Mouse (Mus musculus) embryonic fibroblast, embryonic 13.5 days (primary cell): ENCODE data around the gene Tbkbp1. TPM values are rescaled to one million over a fixed set of nuclear protein-coding genes. Genes with fewer than 3 reads are reported as not detected.
A peak's percentile ranks its signal among the peaks of the same experiment; 100 is the strongest.

Experiments used
- H3K27ac ChIP-seq: 2 replicates; pipeline ENCODE4 v1.5.1; 2012; ENCODE audit warnings: low read length, control low read depth, inconsistent platforms; ENCODE audit not compliant: insufficient read depth
- H3K4me1 ChIP-seq: 2 replicates; pipeline ENCODE4 v1.6.1; 2011; ENCODE audit warnings: low read length; ENCODE audit not compliant: control insufficient read depth, insufficient read depth
- H3K4me3 ChIP-seq: 2 replicates; pipeline ENCODE4 v1.5.1; 2011; ENCODE audit warnings: mild to moderate bottlenecking, control low read depth, low read length; ENCODE audit not compliant: insufficient read depth
- CTCF ChIP-seq: IDR thresholded peaks from 2 replicates; pipeline ENCODE4 v1.5.1; 2011; ENCODE audit warnings: mild to moderate bottlenecking, control low read depth, low read length, moderate library complexity, borderline replicate concordance; ENCODE audit not compliant: insufficient read depth
- POLR2A ChIP-seq: IDR thresholded peaks from 2 replicates; pipeline ENCODE4 v1.6.1; 2011; ENCODE audit warnings: low read depth, mild to moderate bottlenecking, control low read depth, low read length, moderate library complexity
- polyA plus RNA-seq: library from polyadenylated mRNA; stranded (reverse); fragments of >200 nt; gene quantifications from 2 replicates; pipeline ENCODE4 v1.2.4, GENCODE M21; 2011; ENCODE audit warnings: low read depth; ENCODE audit not compliant: missing spikeins, insufficient read length

The Tbkbp1 gene
- polyA plus RNA-seq, 1 experiment: 12.1 TPM

DNA sequence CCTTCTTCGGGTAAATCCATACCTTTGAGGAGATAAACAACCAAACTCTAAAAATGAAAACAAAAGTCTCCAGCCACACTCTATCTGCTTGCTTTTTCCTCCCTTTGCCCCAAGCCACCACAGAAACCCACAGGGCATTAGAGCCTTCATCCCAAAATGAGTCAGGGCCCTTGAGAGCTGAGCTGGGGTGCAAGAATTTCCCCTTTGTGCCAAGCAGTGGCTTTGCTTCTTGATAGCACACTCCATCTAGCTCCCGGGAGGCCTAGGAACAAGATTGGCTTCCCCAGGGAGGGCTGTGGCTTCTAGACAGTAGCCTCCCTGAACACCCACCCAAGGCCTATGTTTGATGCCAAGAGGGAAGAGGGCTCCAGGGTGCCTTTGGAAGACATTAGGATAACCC is 19.6 kb downstream of the Tbkbp1 start:
- no peak for TF ChIP-seq CTCF
- no peak for TF ChIP-seq POLR2A
- H3K27ac ChIP-seq: no peak overlapping the region
- no peak overlapping the region for H3K4me3 ChIP-seq
- no peaks in the 10 kb centered on the region for H3K4me1 ChIP-seq

DNA sequence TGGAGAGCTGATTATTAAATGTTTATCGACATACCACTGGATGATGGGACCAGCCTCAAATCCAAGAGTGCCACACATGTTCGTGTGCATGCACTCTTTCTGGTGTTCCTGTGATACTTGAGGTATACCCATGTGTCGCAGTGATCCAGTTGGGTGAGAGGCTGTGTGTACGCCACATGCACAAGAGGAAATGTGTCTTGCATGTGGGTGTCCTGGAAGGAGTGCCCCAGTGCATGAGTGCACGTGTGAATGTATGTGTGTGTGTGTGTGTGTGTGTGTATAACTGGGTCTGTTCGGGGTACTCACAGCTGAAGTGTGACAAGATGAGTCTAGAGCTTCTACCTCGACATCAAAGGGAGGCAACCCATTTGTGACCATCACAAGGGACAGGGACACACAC is 21.0 kb downstream of the Tbkbp1 start:
- TF ChIP-seq CTCF (no peak), POLR2A (no peak)
- no peak overlapping the region for H3K27ac ChIP-seq

DNA sequence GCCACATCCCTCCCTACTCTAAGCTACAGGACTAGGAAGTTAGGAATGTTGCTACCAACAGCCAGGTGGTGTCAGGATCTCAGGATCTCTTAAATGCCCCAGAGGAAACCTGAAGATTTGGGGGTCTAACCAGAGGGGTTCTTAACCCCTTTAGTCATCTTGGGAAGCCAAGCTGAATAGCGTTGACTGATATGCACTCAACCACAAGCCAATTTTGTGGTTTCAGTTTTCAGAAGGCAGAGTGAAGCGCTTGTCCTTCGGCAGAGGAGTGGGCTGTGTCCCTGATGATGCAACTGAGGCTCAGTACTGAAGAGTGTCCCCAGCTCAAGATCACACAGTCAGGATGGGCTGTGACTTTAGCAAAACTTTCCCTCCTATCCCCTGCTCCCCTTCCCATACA is 22.3 kb downstream of the Tbkbp1 start:
- H3K4me3 ChIP-seq: no peak overlapping the region
- no peak overlapping the region for H3K27ac ChIP-seq
- TF ChIP-seq POLR2A (no peak), CTCF (no peak)
- H3K4me1 ChIP-seq: no peaks in the 10 kb centered on the region

More for the DNA sequence above, 21.0 kb downstream of the Tbkbp1 start:
- no peak overlapping the region for H3K4me3 ChIP-seq
- no peaks in the 10 kb centered on the region for H3K4me1 ChIP-seq

DNA sequence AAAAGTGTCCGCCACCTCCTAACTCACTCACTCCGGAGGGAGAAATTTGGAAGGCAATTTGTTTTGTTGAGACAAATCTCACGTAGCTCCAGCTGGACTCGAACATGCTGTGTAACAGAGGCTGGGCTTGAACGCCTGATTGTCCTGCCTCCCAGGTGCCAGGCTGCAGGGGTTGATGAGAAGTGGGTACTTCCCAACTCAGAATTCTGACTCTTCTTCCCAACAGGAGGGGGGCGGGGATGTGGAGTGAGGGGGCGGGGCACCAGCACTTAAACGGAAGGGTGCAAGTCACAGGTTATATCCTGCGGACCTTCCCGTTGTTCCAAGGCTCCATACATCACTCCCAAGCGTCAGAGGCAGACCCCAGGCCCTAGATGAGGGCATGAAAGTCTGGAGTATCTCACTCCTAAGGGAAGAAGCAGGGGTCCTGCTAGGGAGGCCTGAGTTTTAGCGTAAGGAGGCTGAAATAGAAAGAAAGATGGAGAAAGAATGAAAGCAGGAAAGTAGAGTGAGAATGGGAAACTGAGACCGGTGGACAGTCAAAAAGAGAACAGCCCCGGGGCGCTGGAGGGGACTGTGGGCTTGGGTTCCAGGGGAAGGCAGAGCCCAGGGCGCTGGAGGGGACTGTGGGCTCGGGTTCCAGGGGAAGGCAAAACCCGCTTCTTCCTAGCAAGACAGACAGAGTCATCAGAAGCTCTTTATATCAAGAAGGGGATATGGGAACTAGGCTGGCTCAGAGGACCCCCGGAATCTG is 23.6 kb downstream of the Tbkbp1 start:
- no peak for TF ChIP-seq CTCF
- TF ChIP-seq POLR2A: no peak
- H3K4me3 ChIP-seq: peak overlapping the region; percentile 8; the same call in 1 of the 2 replicates
- no peak overlapping the region for H3K27ac ChIP-seq
- no peaks in the 10 kb centered on the region for H3K4me1 ChIP-seq

DNA sequence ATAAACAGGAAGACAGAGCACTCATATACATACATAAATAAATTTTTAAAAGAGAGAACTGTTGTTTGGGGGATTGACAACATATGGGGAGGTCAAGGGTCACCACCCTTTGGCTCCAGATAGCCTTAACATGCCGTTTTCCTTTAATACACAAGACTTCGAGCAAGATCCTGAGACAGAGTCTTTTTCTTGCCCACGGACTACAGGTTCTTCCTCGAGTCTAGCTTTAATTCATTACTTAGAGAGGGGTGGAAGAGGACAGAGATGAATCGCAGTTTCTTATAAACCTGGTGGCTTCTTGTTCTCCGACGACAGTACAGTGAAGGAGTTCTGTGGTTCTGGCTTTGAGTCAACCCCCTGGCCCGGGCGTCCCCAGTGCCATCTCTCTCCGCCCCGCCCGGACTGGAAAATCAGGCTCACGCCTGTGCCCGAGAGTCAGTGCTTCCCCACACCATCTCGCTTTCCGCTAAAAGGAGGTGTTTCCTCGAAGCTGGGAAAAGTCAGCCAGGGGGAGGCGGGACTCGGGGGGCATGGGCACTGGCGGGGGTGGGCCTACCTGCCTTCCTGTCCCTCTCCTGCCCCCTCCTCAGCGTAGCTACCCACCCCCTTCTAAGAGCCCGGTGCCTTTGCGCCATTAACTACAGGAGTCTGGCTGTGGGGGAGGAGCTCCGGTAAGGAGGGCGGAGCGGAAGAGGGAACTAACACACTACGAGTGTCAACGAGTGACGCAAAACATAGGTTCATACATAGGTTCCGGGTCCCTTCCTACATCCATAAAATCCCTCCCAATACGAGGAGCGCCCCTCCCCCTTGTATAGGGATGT is 24.4 kb downstream of the Tbkbp1 start:
- TF ChIP-seq POLR2A: peak; percentile 52; the same call in 1 of the 2 replicates
- no peak for TF ChIP-seq CTCF

DNA sequence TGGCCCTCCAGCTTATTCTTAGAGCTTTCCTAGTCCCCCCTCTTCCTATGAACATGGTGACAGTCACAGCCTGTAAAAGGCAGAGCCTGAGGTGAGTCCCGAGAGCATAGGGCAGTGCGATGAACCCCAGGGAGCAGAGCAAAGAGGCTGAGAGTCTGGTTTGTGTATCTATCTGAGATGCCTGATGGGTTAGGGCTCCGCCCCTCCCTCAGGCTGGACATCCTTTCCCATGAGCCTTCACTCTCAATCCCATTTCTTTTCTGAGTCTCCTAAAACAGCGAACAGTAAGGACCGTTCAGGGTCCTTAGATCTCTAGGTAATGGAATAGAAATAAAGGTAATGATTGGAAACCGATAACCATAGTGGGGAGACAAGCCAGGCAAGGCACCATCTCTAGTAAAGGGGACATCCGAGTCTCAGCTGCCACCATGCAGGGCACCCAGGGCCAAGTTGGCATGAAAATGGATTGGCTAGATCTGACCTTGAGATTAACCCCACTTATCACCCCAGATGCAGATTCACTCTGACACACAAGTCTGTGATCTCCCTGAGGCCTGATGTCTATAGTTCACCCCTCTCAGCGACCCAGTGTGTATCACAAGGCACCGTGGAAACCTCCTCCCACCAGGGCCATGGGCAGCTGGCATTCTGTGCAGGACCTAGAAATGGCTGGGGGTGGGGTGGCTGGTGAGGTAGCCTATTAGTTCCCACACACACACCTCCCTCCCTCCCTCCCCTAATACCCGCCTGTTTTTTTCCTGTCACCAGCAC is 26.8 kb downstream of the Tbkbp1 start:
- Histone ChIP-seq H3K27ac (no peak overlapping the region), H3K4me3 (no peak overlapping the region), H3K4me1 (no peaks in the 10 kb centered on the region)
- TF ChIP-seq CTCF (no peak), POLR2A (no peak)

More for the DNA sequence above, 24.4 kb downstream of the Tbkbp1 start:
- Histone ChIP-seq H3K4me3 (peak overlapping the region; percentile 8; the same call in 1 of the 2 replicates), H3K4me1 (no peaks in the 10 kb centered on the region), H3K27ac (no peak overlapping the region)

DNA sequence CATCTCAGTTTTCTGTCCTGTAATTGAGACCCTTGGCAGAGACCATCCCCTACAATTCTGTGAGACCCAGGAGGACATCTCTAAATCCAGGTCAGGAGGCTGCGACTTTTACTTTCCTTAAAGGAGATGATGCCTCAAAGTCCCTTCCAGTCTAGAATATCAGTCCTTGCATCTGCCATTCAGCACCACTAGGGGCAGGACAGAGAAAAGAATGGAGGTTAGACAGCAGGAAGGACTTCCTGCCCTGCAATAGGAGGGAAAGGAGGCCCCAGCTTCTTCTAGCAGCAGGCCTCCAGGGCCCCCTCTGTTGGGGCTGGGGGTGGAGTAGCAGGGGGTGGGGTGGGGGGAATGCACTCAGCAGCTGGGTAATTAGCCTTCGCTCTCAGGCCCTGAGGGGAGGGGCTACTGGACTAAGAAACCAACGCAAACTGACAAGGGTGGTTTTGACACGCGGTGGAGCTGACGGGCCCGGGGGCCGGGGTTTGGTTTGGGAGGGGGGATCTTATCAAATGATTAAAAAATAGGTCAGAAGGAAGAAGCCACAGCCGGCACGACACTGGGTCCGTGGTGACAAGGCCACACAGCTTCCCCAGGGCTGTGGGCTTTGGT is 27.9 kb downstream of the Tbkbp1 start:
- no peak overlapping the region for H3K4me3 ChIP-seq
- H3K4me1 ChIP-seq: no peaks in the 10 kb centered on the region
- no peak for TF ChIP-seq CTCF
- no peak for TF ChIP-seq POLR2A
- H3K27ac ChIP-seq: no peak overlapping the region

DNA sequence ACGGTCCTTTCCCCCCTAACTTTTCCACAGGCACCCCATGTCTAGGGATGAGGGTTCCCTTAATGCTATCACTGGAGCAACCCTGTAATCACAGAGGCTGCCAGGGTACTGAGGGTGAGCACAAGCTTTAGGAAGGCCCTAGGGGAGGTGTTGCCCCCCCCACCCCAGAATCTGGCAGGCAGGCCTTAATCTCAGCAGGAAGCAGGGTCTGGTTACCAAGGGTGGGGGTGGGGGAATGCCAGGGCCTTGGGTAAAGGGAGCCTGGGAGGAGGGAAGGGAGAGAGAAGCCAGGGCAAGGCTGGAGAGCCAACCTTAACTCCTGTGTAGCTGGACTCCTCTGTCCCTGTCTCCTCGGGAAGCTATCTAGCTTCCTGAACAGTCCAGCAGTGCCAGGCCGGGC is 30.7 kb downstream of the Tbkbp1 start:
- H3K4me3 ChIP-seq: no peak overlapping the region

DNA sequence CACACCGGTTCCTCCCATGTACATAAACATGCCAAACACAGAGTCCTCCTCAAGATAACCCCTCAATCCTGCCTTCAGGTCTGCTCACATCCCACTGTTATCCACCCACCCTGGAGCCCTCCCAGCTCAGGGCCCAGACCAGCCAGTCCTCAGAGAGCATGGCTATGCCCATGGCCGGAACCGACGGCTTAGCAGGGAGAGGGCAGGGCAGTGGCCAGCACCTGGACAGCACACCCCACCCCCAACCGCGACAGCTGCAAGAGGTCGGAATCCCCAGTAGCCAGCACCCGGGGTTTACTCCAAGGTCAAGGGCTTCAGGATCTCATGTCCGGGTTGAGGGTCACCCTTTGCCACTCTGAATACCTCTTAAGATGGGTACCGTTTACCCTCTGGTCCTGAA is 31.1 kb downstream of the Tbkbp1 start:
- H3K4me3 ChIP-seq: no peak overlapping the region
- H3K4me1 ChIP-seq: no peaks in the 10 kb centered on the region; the same call in 1 of the 2 replicates
- TF ChIP-seq CTCF (no peak), POLR2A (no peak)
- H3K27ac ChIP-seq: no peak overlapping the region

More for the DNA sequence above, 30.7 kb downstream of the Tbkbp1 start:
- no peaks in the 10 kb centered on the region; the same call in 1 of the 2 replicates for H3K4me1 ChIP-seq
- no peak overlapping the region for H3K27ac ChIP-seq
- no peak for TF ChIP-seq CTCF
- TF ChIP-seq POLR2A: no peak

DNA sequence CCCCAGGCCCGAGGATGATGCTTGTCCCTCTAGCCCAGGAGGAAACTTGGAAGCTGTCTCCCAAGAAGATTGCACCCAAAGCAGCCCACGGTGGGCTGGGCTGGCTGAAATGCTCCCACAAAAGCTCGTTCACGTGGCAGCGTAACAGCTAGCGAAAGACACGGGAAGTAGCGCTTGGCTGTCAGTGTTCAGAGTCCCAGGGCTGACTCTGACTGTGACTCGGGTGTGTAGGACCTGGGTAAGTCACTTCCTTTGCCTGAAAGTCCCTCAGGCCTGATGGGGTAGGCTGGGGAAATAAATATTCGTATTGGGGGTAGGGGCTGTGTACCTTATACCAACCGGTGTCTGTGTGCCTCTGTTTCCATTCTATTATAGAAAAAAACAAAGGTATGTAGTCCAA is 35.5 kb downstream of the Tbkbp1 start:
- Histone ChIP-seq H3K4me1 (no peaks in the 10 kb centered on the region; the same call in 1 of the 2 replicates), H3K4me3 (no peak overlapping the region), H3K27ac (no peak overlapping the region)
- TF ChIP-seq CTCF (no peak), POLR2A (no peak)
